Mouse (Mus musculus) cortical plate, adult 2 months (tissue): ENCODE data around the gene Hcn2.

Source experiments
- CTCF ChIP-seq: fragments of 200-500 bp; IDR thresholded peaks from 2 replicates; pipeline ENCODE4 v1.5.1; 2011; ENCODE audit warnings: mild to moderate bottlenecking, control low read depth, low read length; ENCODE audit not compliant: insufficient read depth; ENCODE audit errors: extremely low read depth
- POLR2A ChIP-seq: fragments of 200-500 bp; IDR thresholded peaks from 2 replicates; pipeline ENCODE4 v1.6.1; 2011; ENCODE audit warnings: mild to moderate bottlenecking, low read length, control low read depth; ENCODE audit not compliant: insufficient read depth; ENCODE audit errors: extremely low read depth

DNA sequence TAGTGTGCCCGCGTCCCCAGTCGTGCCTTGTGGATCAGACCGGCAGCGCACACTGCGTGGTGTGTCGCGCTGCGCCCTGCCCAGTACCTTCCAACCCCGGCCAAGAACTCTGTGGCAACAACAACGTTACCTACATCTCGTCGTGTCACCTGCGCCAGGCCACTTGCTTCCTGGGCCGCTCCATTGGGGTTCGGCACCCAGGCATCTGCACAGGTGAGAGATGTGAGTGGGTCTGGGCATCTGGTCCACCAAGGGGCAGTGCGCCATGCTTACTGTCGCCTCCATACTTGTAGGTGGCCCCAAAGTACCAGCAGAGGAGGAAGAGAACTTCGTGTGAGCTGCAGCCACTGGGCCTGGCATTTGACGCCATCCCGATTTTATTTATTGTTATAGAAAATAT lies 64.7 kb downstream of the Hcn2 start:
- TF ChIP-seq POLR2A (no peak), CTCF (no peak)
